Mouse (Mus musculus): ENCODE measurements around the gene Lpin2.

Gene Lpin2

GRCm38 (mm10) chr17:71268599-71268998 lies 86.2 kb downstream of the Lpin2 start:
- DNase-seq: no peak

- DNase-seq: no peak
Observed at GRCm38 (mm10) chr17:71273901-71274300, 91.5 kb downstream of the Lpin2 start.

- no peak for DNase-seq
Observed at GRCm38 (mm10) chr17:71276771-71277170, 94.4 kb downstream of the Lpin2 start.

- DNase-seq: no peak
Observed at GRCm38 (mm10) chr17:71277701-71278491, 95.5 kb downstream of the Lpin2 start.

GRCm38 (mm10) chr17:71282716-71283115 lies 100.4 kb downstream of the Lpin2 start:
- no peak for DNase-seq

- DNase-seq: no peak
Observed at GRCm38 (mm10) chr17:71283237-71283636, 100.9 kb downstream of the Lpin2 start.

GRCm38 (mm10) chr17:71284890-71285289 lies 102.5 kb downstream of the Lpin2 start:
- DNase-seq: no peak

GRCm38 (mm10) chr17:71285929-71286328 lies 103.6 kb downstream of the Lpin2 start:
- DNase-seq: no peak

- DNase-seq: no peak
Observed at GRCm38 (mm10) chr17:71287586-71287985, 105.2 kb downstream of the Lpin2 start.

GRCm38 (mm10) chr17:71288145-71288758 lies 105.9 kb downstream of the Lpin2 start:
- DNase-seq: no peak

- no peak for DNase-seq
Observed at GRCm38 (mm10) chr17:71288808-71289548, 106.6 kb downstream of the Lpin2 start.

GRCm38 (mm10) chr17:71289572-71290176 lies 107.3 kb downstream of the Lpin2 start:
- no peak for DNase-seq

- no peak for DNase-seq
Observed at GRCm38 (mm10) chr17:71290486-71291410, 108.4 kb downstream of the Lpin2 start.

GRCm38 (mm10) chr17:71291897-71292420 lies 109.6 kb downstream of the Lpin2 start:
- DNase-seq: no peak

- DNase-seq: no peak
Observed at GRCm38 (mm10) chr17:71292897-71293296, 110.5 kb downstream of the Lpin2 start.

GRCm38 (mm10) chr17:71294570-71294969 lies 112.2 kb downstream of the Lpin2 start:
- DNase-seq: no peak
